Mouse (Mus musculus): ENCODE measurements at regions not wholly inside any gene's neighbourhood (a gene's known extent, or its start where the extent isn't known, plus 50 kb on each side); places are given as distances from the start of the nearest gene placed in this dataset.

DNA sequence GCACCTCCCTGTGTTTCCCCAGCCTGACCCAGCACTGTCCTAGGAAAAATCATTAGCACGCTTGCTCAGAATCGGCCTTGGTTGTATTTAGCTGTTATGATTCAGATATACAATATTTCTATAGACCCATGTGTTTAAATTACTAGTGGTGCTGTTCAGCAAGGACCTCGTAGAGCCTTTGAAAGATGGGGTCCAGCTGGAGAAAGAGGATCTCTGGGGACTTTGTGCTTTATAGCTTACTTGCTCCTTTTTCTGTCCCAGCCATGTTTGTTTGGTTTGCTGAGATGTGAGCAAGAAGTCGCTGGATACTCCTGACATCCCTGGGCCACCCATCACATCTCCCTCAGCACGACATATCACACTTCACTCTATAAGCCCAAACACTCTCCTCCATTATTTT lies 77.1 kb downstream of the Cxcl12 start:
- no peaks in the 10 kb centered on the region for H3K4me1 ChIP-seq (ENCODE audit: control insufficient read depth in 1 of 2, insufficient read depth in 2 of 2, low read length in 2 of 2)
- H3K27ac ChIP-seq (ENCODE audit: control insufficient read depth, low read depth, low read length): no peak overlapping the region
- no peaks in the 10 kb centered on the region for H3K27me3 ChIP-seq (ENCODE audit: control insufficient read depth in 1 of 2, insufficient read depth in 2 of 2, low read length in 2 of 2)
- TF ChIP-seq SIN3A (IDR thresholded peaks at IDR 0.05; ENCODE audit: low read length) (no peak), POLR2A (IDR thresholded peaks at IDR 0.05; ENCODE audit: control insufficient read depth in 1 of 2, insufficient read depth in 1 of 2, low read depth in 1 of 2, low read length in 2 of 2, poor library complexity in 1 of 2) (no peak), MAX (IDR thresholded peaks at IDR 0.05; ENCODE audit: low read length) (no peak), JUND (IDR thresholded peaks at IDR 0.05; ENCODE audit: low read depth, low read length) (no peak), CHD2 (IDR thresholded peaks at IDR 0.05; ENCODE audit: low read length) (no peak), CHD1 (IDR thresholded peaks at IDR 0.05; ENCODE audit: low read depth, low read length) (no peak), POLR2AphosphoS5 (IDR thresholded peaks at IDR 0.05; ENCODE audit: borderline replicate concordance, low read depth, low read length) (no peak), USF2 (IDR thresholded peaks at IDR 0.05; ENCODE audit: borderline replicate concordance in 1 of 2, insufficient read depth in 1 of 2, low read depth in 1 of 2, low read length in 2 of 2) (no peak), ZKSCAN1 (IDR thresholded peaks at IDR 0.05; ENCODE audit: low read depth, low read length) (no peak), ZC3H11A (IDR thresholded peaks at IDR 0.05; ENCODE audit: low read depth, low read length) (no peak), HCFC1 (IDR thresholded peaks at IDR 0.05; ENCODE audit: low read depth, low read length) (no peak), BHLHE40 (IDR thresholded peaks at IDR 0.05; ENCODE audit: borderline replicate concordance, low read depth, low read length) (no peak), POLR2AphosphoS2 (IDR thresholded peaks at IDR 0.05; ENCODE audit: low read length) (no peak), GABPA (IDR thresholded peaks at IDR 0.05; ENCODE audit: low read depth, low read length) (no peak)
- H3K79me2 ChIP-seq (ENCODE audit: control insufficient read depth, insufficient read depth, low read length, poor library complexity): no peaks in the 10 kb centered on the region
- no peak overlapping the region for H3K4me3 ChIP-seq (ENCODE audit: control insufficient read depth in 1 of 2, insufficient read depth in 1 of 2, low read depth in 2 of 2, low read length in 2 of 2)
- no peaks in the 10 kb centered on the region for H3K9me3 ChIP-seq (replicated peaks; ENCODE audit: insufficient read depth, low read length)
- no peak overlapping the region for H3K9ac ChIP-seq (ENCODE audit: control insufficient read depth, low read depth, low read length, poor library complexity, severe bottlenecking)
- no peaks in the 10 kb centered on the region for H3K36me3 ChIP-seq (ENCODE audit: control insufficient read depth in 1 of 2, insufficient read depth in 2 of 2, low read length in 2 of 2)
- no peak for DNase-seq (ENCODE audit: low read depth, low spot score)

DNA sequence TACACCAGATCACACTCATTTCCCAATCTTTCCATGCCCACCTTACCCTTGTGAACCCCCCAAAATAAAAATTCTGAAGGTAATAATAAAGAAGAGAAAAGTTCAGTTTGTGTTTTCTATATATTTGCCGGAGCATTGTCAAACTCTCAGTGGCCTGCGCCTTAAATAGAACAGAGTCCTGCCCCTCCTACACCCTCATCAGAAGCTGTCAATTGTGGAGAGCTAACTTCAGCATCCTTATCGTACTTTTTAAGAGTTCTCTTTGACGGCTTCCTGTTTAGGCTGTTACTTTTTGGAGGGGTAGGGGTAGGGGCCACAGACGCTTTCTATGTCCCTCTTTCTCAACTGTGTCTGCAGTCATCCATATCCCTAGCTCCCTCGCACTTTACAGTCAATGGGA lies 77.5 kb downstream of the Cxcl12 start:
- Histone ChIP-seq H3K27ac (ENCODE audit: control insufficient read depth, low read depth, low read length) (no peak overlapping the region), H3K9me3 (replicated peaks; ENCODE audit: insufficient read depth, low read length) (no peaks in the 10 kb centered on the region), H3K27me3 (ENCODE audit: control insufficient read depth in 1 of 2, insufficient read depth in 2 of 2, low read length in 2 of 2) (no peaks in the 10 kb centered on the region), H3K4me1 (ENCODE audit: control insufficient read depth in 1 of 2, insufficient read depth in 2 of 2, low read length in 2 of 2) (no peaks in the 10 kb centered on the region), H3K36me3 (ENCODE audit: control insufficient read depth in 1 of 2, insufficient read depth in 2 of 2, low read length in 2 of 2) (no peaks in the 10 kb centered on the region), H3K79me2 (ENCODE audit: control insufficient read depth, insufficient read depth, low read length, poor library complexity) (no peaks in the 10 kb centered on the region), H3K9ac (ENCODE audit: control insufficient read depth, low read depth, low read length, poor library complexity, severe bottlenecking) (no peak overlapping the region), H3K4me3 (ENCODE audit: control insufficient read depth in 1 of 2, insufficient read depth in 1 of 2, low read depth in 2 of 2, low read length in 2 of 2) (no peak overlapping the region)
- no peak for DNase-seq (ENCODE audit: low read depth, low spot score)
- TF ChIP-seq TAL1 (IDR thresholded peaks at IDR 0.05; ENCODE audit: low read length) (no peak), ETS1 (IDR thresholded peaks at IDR 0.05; ENCODE audit: low read depth, low read length) (no peak), CTCF (IDR thresholded peaks at IDR 0.05 in 2 of 3, conservative IDR thresholded peaks at IDR 0.05 in 1 of 3; ENCODE audit: control insufficient read depth in 1 of 3, insufficient read depth in 1 of 3, low read depth in 2 of 3, low read length in 3 of 3, poor library complexity in 1 of 3, severe bottlenecking in 1 of 3) (no peak), TCF12 (IDR thresholded peaks at IDR 0.05; ENCODE audit: low read depth, low read length) (no peak), MYC (IDR thresholded peaks at IDR 0.05; ENCODE audit: low read depth, low read length) (no peak), MYB (IDR thresholded peaks at IDR 0.05; ENCODE audit: low read depth, low read length) (no peak), CHD1 (IDR thresholded peaks at IDR 0.05; ENCODE audit: low read depth, low read length) (no peak), TBP (IDR thresholded peaks at IDR 0.05; ENCODE audit: low read depth, low read length) (no peak), SMC3 (IDR thresholded peaks at IDR 0.05; ENCODE audit: low read depth, low read length) (no peak), POLR2AphosphoS2 (IDR thresholded peaks at IDR 0.05; ENCODE audit: low read length) (no peak)
